Mouse (Mus musculus): ENCODE measurements at regions not wholly inside any gene's neighbourhood (a gene's known extent, or its start where the extent isn't known, plus 50 kb on each side); places are given as distances from the start of the nearest gene placed in this dataset.

DNA sequence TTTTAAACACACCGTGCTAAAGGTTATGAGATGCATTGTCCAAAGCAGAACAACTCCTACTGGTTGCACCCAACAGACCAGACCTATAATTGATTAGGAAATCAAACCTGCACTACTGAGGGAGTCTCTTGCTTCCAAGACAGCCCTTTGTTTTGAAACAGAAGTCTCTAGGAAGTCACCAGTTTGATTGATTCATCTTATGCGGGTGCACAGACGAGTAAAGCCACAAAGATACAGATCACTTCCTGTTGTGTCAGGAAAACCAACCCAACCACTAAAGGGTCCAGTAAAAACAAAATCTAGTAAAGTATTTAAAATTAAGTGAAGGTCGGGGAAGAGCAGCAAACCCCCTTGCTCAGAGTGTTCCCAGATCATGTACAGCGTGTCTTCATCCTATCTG, 58.3 kb upstream of the N6amt1 start:
- DNase-seq, result no peak

DNA sequence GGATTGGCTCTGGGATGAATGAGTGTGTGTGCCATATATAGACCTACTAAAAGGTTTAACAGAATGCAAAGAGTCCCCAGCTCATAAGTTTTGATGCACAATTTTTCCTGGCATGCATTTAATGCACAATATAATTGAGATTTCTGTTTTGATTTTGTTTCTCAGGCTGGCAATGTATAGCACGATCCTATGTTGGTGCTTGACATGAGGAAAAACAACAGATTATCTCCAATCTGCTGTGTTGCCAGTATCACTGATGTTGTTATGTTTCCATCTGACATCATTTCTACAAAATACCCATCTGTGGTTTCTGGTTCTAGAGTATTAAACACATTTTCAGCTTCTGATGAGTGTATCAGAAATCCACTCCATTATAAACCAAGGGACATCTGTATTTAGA, 61.2 kb upstream of the N6amt1 start:
- no peak for DNase-seq

DNA sequence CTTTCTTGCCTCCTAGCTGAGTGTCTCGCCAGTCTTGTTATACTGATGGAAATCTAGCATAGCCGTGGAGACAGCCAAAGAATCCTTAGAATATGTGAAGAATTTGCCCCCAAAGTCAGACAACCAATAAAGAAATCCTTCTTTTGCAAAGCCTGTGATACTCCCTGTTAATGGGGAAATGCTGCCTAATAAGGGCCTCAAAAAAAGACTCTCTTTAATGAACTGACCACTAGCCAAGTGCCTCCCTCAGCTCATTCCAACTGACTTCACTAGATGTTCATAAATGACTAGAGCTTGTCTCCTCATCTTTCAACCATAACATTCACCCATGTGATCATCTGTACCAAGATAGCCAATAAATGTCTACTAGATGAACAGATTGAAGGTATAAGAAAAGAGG, 62.3 kb upstream of the N6amt1 start:
- no peak for DNase-seq

DNA sequence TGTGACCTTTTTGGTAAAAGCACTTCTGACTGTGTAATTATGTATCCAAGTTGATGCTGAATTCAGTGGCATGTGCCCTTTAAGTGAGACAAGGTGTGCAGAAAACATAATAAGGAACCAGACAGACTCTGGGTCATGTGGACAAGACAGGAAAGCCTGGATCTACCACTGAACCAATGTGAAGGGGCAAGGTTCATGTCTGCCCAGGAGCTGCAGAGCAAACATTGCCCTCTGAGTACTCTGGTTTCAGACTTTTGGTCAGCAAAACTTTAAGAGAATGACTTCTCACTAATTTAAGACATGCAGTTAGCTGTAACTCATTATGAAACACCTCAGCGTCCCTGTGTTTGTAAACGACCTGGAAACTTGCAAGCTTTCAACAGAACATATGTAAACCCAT, 68.3 kb upstream of the N6amt1 start:
- no peak for DNase-seq

DNA sequence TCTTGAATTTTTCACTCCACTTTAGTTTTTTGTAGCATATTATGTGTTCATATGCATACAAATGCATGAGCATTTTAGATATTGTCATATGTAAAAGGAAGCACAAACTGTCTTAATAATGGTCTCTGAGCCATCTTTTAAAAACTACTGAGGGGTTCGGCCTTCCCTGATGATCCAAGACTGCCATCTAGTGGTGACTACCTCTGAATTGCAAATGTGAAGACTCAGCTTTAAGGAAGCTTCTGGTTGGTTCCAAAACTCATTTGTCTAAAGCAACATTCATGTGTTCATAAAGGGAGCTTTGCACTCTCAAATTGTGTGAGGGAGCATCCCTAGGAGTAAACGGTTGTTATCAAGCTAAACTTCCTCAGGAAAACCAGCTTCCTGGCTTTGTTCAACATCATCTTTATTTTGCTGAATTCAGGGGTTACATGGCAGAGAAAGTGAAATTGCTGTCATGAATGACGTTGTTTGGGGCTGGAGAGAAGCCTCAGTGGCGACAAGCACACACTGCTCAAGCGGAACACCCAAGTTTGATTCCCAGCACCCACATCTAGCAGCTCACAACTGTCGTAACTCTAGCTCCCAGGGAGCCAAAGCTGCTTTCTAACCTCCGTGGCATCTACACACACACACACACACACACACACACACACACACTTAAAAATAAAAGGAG, 69.0 kb upstream of the N6amt1 start:
- DNase-seq, result no peak

DNA sequence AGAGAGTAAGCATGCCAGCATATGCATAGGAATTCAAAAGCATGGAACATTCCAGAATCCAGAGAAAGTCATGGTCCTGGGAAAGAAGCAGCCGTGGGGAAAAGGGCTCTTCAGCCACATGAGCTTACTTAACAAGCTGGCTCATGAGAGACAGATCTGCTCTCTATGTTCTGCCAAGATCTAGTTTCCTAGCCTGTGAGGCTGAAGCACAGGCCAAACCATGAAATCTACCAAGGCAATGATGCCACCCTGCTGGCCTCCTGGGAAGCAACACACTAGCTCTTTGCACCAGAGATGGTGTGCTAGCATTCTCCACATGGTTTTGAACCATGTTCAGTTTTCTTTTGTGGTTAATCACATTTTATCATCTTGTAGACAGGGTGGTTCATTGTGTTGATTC, 75.5 kb upstream of the N6amt1 start:
- no peak for DNase-seq

DNA sequence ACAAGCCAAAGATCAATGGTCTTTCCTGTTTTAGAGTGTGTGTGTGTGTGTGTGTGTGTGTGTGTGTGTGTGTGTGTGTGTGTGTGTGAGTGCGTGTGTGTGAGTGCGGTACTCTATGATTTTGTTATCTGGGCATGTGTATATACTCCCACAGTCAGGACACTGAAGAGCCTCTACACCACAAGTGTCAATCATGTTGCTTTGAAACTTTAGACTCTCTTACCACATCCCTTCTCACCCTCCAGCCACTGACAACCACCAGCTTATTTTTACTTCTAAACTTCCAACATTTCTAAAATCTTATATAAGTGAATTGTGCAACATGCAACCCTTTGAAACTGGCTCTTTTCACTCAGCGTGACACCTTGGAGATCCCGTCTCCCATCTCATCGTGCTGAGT, 81.6 kb upstream of the N6amt1 start:
- DNase-seq, result no peak

DNA sequence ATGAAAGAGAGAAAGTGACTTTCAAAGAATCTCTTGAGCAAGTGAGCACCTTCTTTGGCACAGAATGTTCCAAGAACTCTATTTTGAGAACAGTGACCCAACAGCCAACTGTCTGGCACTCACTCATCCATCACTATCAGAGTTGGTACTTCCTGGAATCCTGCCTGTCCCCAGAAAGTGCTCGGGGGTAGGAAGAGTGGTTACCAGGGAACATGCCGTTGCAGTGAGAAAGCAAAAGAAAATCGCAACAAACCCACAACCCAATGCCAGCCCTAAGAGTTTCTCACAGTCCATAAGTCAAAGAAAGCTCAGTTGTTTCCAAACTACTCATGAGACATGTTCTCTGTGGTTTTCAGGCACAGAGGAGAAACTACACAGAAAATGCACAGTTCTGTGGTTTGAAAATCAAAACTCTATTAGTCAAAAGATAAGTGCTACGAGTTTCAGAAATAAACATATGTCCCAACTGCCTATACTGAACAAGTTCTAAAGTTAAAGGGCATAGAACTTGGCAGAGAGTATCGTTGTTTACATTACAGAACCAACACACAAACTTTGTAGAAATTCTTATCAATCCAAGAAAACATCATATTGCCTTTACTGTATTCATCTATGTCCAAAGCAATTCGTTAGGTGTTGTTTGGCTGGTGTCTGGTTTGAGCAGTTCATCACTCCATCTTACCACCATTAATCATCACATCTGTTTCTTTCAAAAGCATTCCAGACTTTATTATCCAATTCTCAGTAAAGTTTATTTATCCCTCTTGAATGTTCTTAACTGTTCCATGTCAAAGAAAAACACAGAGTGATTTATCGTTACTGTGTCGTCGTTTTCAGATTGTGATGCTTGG, 85.8 kb upstream of the N6amt1 start:
- no peak for DNase-seq

DNA sequence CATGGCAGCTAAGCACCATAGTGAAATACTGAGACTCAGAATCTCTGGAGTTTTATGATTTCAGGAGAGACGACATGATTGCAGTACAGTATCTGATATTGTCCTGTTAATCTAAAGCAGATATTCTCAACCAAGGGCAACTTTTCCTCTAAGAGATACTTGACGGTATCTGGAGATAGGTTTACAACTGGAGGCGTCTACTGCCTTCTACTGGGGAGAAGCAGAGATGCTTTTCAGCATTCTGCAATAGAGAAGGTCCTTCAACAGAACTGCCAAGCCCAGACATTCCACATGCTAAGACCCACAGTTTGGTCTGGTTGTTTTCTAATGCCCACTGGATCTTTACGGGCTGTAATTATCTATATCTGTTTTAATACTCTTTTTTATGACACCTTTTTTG, 86.5 kb upstream of the N6amt1 start:
- DNase-seq, result no peak

DNA sequence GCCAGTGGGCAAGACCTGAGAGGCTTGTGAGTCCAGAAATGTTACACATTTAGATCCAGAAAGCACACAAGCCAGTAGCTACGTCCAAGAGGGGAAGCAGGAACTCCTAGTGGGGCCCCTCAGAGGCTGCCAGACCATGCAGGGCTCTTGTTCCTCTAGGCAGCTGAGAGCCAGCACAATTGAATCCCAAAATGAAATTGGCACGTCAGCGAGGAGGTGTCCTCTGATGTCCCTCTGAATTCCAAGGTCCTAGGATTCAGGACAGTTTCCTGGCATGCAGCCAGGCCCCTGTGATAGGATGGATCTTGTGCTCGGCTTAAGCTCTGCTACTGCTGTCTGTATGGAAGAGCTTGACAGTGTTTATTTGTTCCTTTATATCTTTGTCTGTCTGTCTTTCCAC, 90.4 kb upstream of the N6amt1 start:
- DNase-seq, result peak; percentile 81

DNA sequence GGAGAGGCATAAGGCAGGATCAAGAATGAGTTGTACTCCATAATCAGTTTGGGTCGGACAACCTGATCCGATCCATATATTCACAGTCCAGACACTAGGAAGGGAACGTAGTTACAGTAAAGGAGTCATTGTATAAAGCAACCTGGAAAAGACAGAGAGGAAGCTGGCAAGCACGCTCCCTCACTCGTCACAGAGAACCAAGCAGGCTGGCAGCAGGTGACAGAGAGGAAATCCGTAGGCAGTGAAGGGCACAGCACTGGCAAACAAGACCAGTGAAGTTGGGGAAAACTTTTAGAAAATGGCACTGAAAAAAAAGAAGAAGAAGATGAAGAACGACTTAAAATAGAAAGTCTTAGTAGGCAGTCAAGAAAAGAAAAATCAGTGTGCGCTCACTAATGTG, 90.9 kb upstream of the N6amt1 start:
- DNase-seq, result no peak

DNA sequence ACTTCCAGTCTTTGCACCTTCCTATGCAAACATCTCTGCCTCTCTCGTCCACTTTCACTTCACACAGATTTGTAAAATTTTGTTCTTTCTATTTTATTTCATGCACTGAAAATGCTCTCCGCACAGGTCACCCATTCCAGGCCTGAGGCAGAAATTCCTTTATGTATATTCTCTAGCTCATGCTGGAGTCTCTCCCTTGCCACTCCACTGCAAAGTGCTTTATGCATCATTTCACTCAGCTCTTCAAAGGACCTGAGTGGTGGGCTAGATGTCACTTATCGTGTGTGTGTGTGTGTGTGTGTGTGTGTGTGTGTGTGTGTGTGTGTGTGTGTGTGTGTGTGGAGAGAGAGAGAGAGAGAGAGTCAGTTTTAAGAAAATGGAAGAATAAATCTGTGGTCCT, 91.5 kb upstream of the N6amt1 start:
- no peak for DNase-seq

DNA sequence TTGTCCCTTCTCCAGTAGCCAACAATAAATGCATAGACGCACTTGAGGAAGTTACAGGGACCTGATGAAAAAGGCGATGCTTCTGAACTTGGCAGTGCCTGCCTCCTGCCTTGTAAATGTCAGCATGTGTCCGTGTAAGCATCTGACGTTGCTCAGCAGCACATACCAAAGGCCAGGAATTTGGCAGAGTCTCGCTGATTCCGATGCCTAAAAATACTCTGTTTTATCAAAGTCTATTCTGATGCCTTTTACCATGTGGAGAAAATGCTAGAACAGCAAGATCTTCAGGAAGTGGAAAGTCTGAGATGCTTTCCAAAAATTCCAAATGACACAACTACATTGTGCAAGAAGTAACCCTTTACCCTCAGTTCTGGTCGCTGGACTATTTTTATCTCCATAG, 92.5 kb upstream of the N6amt1 start:
- DNase-seq, result peak; percentile 65

DNA sequence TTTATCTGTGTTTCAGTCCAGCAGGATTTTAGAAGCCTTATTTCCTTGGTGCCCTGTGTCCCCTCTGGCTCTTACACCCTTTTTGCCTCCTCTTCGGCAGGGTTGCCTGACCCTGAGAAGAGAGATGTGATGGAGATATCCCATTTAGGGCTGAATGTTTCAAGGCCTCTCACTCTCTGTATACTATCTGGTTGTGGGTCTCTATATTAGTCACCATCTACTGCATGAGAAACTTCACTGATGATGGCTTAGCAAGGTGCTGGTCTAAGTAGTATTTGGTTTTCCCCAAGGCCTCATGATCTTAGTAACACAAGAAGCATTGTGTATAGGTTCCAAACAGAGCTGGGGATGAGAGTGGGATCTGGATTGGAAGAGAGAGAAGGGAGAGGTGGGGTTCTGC, 99.2 kb upstream of the N6amt1 start:
- no peak for DNase-seq

DNA sequence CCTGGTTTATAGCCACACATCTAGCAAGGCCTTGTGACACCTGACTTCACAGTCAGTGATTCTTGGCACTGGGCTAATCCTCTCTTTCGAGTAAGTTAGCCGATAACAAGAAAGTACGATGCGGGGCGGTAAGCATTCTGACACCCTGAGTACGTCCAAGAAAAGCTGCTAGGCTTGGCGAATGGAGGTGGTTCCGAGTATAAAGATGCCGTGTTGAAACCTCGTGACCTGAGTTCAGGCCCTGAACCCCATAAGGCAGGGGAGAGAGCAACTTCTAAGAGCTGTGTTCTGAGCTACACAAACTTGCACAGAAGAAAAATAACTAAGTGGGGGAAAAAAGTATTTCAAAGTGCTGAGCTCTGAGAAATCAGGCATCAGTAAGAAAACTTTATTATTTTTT, 103.5 kb upstream of the N6amt1 start:
- DNase-seq, result no peak

DNA sequence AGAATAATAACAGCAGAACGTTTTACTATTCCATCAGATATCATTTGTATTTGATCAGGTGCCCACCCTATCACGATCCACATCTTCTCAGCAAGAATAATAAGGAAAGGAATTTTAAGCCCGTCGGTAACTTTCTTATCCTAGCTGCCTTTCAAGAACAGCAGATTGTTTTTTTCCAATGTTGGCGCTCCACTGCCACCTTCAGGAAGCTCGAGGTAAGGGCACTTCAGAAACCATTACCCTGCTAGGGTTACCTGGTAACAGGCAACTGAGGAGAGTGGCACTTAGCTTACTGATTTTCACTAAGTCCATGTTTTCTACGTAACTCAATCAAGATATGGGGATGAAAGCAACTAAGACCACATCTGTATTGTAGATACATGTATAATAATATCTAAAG, 104.1 kb upstream of the N6amt1 start:
- no peak for DNase-seq

DNA sequence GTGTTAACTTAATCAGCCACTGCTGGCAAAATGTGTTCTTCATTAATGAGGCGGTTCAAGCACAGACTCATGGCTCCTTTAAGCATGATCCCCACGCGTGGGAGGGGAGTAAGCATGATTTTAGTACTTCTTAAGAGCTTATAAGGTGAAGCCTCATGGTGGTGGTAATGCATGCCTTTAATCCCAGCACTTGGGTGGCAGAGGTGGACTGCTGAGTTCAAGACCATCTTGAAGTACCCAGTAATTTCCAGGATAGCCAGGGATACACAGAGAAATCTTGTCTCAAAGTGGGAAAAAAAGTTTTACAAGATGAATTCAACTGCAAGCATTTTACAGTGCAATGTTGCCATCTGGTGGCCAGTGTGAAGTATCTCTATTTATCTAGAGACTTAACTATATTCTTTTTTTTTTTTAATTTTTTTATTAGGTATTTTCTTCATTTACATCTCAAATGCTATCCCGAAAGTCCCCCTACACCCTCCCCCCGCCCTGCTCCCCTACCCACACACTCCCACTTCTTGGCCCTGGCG, 105.4 kb upstream of the N6amt1 start:
- DNase-seq, result peak; percentile 65

DNA sequence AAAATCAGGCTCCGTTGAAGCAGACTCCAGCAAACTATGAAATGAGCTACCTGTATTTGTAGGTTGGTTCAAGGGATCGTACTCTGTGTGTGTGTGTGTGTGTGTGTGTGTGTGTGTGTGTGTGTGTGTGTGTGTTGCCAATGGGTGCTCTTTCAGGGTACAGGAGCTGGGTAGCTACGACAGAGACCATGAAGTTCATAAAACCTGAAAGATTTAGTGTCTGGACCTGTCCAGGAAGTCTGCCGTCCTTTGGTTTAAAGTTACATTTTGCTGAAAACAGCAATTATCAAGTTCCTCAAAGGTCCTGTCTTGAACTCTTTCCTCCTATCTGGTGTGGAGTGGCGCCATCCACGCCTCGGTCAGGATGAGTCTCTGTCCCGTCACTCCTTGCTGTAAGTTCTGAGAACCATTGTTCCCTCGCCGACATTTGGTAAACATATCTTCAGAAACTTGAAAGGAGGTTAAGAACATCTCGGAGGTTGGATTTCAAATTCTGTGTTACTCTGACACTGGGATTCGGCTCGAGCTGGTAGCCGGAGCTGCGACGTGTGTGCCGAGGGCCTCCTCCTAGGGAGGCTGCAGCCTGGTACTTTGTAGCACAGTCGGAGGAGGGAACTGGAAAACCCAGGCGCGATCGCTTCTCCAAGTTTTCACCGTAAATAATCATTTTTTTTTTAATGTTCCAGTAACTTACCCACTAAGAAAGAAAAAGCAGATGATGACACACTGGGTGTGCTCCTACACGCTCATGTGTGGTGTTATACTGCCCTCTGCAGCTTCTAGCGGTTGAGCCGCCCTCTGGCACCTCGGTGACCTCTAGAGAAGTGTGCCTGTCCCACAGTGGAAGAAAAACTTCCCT, 107.8 kb upstream of the N6amt1 start:
- DNase-seq, result peak; percentile 78

DNA sequence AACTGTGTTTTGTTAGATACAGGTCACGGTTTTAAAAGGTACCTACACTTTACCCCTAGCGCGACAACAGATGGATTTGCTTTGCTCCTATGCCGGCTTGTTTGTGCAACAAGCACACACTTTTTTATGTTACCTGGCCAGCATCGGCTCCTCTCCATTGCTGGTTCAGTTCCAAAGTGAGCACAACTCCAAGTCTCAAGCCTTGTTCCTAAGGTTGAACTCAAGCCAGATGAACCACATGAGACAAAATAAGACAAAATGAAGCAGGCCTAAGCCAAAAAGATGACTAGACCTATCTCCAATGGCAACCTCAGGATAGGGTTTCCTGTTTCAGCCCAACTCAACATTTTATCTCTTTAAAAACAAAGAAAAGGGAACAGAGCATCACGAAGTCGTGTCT, 108.5 kb upstream of the N6amt1 start:
- DNase-seq, result no peak

DNA sequence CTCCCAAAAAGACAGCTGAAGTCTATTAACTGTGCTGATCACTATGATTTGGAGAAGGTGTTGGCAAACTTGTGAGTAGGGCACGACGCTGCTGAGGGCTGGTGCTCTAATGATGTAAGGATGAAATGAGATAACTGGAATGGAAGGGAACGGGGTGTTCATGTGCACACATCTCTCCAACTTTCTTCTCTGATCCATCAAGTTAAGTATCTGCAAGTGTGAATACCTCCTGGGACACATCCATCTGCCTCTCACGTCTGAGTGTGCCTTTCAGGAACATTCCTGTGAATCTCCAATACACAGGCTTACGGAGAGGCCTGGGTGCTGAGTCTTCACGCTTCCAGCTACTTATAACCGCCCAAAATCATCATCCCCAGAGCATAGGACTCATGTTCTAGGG, 112.0 kb upstream of the N6amt1 start:
- DNase-seq, result no peak

DNA sequence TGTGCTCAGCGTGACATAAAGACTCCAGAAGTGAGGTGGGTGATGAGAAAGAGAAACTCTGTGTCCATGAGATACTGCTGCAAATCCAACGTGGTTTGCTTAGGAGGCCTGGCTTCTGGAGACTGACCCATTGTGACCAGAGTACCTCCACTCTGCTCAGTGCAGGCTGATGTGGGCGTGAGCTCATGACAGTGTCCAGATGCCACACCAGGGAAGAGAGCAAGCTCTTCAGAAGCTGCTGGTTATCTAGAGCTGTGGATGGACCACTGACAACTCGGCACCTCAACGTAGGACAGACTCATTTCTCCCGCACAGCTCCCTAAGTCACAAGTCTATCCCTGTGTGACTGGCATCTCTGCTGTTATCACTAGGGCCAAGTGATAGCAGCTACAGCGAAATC, 114.9 kb upstream of the N6amt1 start:
- DNase-seq, result no peak

DNA sequence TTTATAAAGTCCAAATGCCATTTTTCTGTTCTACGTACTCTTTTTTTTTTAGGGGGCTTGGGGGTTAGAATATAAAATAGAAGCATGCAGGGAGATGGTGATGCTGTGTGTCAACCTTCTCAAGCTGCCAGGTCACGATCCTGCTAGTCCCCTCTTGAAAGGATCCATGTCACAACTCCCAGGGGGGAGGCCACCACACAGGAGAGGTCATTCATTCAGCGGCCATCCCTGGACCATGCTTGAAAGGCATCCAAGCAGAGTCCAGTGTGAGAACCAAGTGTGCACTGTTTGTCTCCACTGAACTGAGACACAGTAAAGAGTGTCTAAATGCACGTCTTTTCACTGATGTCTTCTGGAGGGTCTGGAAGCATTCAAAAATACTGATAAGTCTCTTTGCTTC, 119.8 kb upstream of the N6amt1 start:
- no peak for DNase-seq

DNA sequence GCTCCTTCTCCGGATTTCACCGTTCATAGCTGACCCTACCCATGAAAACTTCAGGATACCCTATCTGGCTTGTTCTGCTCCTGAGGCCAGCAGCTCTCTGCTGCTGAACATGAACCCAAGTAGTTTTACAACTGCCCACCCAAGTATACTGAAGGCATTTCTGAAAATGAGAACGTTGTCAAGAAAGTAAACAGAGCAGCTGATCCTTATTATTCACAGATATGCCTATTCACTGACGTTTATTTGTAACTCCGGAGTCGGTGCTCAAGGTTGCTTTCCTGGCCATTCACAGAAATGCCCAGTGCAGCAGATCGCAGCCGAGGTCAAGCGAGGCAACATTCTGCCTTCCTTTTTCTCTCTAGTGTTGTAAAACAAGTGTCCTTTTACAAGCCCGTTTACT, 128.4 kb upstream of the N6amt1 start:
- DNase-seq, result no peak
